Mouse (Mus musculus) left cerebral cortex, adult 11 months (tissue): Measurements from ENCODE around the gene Sdf4.

Experiments used
- DNase-seq: peaks from one replicate; pipeline ENCODE4 v3.0.0; 2022; ENCODE audit warnings: low spot score

Sdf4 gene

DNA sequence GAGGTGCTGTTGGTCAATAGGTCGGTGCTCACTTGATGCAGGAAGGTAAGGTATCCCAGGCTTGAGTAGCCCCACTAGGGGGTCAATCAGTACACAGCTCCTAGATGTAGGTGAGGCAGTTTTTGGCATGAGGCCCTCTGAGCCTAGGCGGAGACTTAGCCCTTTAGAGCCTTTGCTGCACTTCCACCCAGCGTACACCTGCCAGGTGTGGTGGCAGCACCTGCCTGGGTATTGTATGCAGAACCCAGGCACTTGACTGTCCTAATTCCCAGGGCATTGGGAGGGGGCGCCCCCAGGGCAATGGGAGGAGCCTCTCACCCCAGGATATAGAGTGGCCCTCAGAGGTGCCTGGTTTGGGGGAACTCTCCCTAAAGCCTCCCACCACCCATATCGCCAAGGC lies 62.5 kb downstream of the Sdf4 start:
- DNase-seq, result no peak

DNA sequence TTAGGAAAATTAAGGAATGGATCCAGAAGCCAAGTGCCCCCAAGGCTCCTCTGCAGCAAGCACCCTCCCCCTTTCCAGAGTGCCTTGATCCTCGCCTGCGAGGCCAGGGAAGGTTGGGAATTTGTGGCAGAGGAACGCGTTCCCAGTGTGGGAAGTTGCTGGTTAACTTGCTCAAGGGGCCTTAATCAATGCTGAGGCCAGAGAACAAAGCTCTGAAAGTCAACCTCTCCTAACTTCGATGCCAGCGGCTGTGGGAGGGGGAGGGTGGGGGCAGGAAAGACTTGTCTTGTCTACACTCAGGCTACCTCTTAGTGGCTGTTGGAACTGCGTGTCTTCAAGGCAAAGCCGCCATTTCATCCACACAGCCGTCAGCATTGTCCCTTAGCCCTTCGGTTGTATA lies 65.0 kb downstream of the Sdf4 start:
- DNase-seq, result no peak

DNA sequence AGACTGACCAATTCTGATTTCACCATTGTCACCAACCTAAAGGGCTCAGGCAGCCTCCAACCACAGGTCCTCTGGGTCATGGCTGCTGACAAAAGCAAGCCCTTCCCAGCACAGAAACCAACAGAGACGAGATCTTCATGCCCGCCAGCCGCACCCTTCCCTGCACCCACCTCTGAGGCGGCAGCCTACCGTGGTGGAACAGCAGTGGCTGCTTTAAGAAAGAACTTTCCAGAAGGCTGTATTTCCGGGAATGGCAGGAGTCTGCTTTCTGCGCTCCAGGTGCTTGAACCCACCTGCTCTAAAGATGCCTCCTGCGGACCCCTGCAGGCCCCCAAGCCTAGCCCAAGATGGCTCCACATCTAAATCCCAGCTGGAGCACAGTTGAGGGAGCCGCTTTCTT lies 66.2 kb downstream of the Sdf4 start:
- DNase-seq, result no peak

DNA sequence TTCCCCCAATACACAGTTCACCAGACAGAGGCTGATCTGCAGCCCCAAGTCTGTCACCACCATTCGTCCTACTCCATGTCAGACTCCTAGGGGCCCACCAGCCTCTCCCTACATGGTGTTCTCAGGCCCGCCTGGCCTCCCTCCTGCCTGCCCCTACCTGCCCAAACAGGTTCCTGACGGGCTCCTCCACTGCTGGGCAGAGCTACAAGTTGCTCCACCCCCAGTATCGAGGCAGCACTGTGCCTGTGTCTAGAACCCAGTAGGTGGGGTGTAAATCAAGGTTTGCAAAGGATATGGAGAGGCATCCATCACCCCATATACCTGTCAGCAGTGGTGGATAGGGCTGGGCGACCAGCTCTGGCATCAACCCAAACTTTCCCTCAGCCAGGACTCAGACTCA lies 66.6 kb downstream of the Sdf4 start, which contains the start of gene Ttll10:
Gene Ttll10 (minus strand): TSS at position 154 of the 400 bp plus-strand sequence.
- no peak for DNase-seq

DNA sequence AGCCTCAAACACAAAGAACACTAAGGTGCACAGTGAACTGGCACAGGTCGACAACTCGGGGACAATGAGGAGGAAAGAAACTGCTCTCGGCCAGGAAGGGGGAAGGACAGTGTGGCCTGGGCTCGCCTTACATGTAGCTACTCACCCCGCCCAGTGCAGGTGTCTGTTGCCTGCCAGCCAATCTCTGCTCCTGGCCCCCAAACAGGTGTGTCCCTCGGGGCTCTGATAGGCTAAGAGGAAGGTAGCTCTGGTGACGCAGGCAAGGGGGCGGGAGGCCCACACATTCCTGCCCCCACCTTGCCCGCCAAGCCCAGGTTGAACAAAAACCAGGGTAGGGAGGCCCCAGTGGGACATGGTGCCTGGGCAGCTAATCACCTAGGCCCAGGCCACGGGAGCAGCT lies 67.0 kb downstream of the Sdf4 start:
- no peak for DNase-seq
